Mouse (Mus musculus) embryonic fibroblast, embryonic 13.5 days (primary cell): Measurements from ENCODE around the gene Poc1b. TPM values are rescaled to one million over a fixed set of nuclear protein-coding genes. Genes with fewer than 3 reads are reported as not detected.

Experiments used
- H3K27ac ChIP-seq: 2 replicates; pipeline ENCODE4 v1.5.1; 2012; ENCODE audit warnings: low read length, control low read depth, inconsistent platforms; ENCODE audit not compliant: insufficient read depth
- H3K4me1 ChIP-seq: 2 replicates; pipeline ENCODE4 v1.6.1; 2011; ENCODE audit warnings: low read length; ENCODE audit not compliant: control insufficient read depth, insufficient read depth
- H3K4me3 ChIP-seq: 2 replicates; pipeline ENCODE4 v1.5.1; 2011; ENCODE audit warnings: mild to moderate bottlenecking, control low read depth, low read length; ENCODE audit not compliant: insufficient read depth
- CTCF ChIP-seq: IDR thresholded peaks from 2 replicates; pipeline ENCODE4 v1.5.1; 2011; ENCODE audit warnings: mild to moderate bottlenecking, control low read depth, low read length, moderate library complexity, borderline replicate concordance; ENCODE audit not compliant: insufficient read depth
- POLR2A ChIP-seq: IDR thresholded peaks from 2 replicates; pipeline ENCODE4 v1.6.1; 2011; ENCODE audit warnings: low read depth, mild to moderate bottlenecking, control low read depth, low read length, moderate library complexity
- polyA plus RNA-seq: library from polyadenylated mRNA; stranded (reverse); fragments of >200 nt; gene quantifications from 2 replicates; pipeline ENCODE4 v1.2.4, GENCODE M21; 2011; ENCODE audit warnings: low read depth; ENCODE audit not compliant: missing spikeins, insufficient read length

Poc1b gene
- polyA plus RNA-seq, 1 experiment = 21.9 TPM

DNA sequence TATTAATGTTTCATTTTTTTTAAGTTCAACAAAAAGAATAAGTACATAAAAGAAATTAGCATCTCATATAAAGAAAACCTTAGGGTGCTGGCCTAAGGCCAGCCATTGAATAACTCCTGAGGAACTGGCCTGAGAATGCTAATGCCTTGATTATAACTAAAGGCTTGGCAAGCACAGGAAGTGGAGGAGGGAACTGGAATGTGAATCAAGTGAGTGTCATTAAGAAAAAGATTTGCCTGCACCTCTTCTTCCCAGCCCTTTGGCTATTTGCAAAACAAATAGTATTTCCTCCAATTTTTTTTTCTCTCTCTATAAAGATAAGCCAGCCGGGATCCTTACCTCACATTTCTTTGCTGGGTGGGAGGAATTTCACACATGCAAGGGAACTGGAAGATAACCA is 95.0 kb downstream of the Poc1b start:
- peaks cover 3% of the 10 kb centered on the region for H3K4me1 ChIP-seq
- no peak overlapping the region for H3K27ac ChIP-seq
- TF ChIP-seq CTCF (no peak), POLR2A (no peak)

DNA sequence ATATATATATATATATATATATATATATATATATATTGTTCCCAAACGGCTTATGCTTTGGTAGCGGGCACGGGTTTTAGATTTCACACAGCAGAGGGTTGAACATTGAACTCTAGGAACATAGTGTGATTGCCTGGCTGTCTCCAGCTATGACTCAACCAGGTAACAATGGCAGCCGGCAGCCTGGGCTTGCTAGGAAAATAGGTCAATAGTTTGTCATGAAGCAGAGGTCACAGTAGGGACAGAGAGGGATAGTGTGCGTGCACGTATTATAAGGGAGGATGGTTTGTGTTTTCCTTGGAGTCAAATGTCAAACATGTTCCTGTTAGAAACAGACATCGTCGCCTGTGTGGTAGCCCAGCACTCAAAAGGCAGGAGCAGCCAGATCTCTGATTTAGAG is 95.5 kb downstream of the Poc1b start:
- no peak for TF ChIP-seq POLR2A
- TF ChIP-seq CTCF = no peak
- Histone ChIP-seq H3K4me3 (no peak overlapping the region), H3K4me1 (peaks cover 3% of the 10 kb centered on the region), H3K27ac (peak overlapping the region; percentile 67; the same call in 1 of the 2 replicates)

More for the DNA sequence above, 95.0 kb downstream of the Poc1b start:
- no peak overlapping the region for H3K4me3 ChIP-seq

DNA sequence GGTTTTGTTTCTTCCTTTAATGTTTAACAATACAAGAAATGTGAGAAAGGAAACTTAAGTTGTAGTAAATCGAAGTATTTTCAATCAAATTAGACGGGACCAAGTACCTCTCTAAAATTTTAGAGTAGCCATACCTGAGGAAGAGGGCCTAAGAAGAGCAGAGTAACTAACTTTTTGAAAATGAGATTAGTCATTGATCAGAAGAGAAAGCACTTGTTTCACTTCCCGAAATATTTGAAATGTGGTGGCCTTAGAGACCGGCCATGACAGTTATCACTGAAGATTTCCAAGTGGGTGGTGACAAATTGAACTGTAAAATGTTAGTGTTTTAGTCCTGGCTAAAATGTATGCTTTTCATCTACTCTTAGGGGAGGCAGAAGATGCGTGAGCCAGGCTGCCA is 96.3 kb downstream of the Poc1b start:
- no peak for TF ChIP-seq CTCF
- TF ChIP-seq POLR2A = no peak
- Histone ChIP-seq H3K27ac (no peak overlapping the region), H3K4me1 (peaks cover 3% of the 10 kb centered on the region), H3K4me3 (no peak overlapping the region)

DNA sequence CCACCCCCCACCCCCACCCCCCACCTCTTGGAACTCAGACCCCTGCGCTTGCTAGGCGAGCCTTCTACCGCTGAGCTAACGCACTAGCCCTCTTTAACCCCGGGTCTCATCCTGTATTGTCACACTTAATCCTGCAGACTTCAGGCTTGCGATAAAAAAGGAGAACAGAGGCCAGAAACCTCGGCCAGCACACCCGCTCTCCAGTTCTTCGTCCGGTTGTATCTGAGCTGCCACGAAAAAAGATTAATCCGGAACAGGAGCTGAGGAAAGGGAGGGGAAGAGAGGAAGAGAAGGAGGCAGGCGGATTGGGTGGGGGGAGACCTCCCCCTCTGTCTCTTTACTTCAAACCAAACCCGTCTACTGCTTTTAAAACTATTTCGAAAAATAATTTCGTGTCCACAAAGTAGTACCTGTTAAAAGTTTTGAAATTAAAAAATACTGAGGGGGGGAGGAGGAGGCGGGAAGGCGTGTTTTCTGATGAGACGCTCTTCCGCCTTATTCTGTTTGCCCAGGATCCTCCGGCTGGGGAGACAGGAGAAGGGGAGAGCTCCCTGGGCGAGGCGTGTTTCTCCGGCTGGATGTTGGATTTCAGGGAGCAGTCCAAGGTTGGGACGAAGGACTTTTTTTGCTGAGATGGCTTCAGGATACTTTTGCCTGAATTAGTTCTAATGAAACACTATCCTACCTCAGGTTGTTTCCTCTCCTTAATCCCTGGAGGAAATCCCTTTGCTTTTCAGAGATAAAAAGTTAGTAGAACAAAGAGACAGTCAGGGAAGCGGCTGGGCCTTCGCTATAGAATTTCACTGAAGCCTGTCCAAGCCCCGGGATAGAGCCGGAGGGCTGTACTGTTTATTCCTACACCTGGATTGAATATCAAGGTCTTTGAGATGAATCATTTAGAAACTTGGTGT is 97.0 kb downstream of the Poc1b start:
- Histone ChIP-seq H3K4me1 (peaks cover 3% of the 10 kb centered on the region), H3K4me3 (peak overlapping the region; percentile 7; the same call in 1 of the 2 replicates), H3K27ac (peak overlapping the region; percentile 70)
- TF ChIP-seq CTCF (no peak), POLR2A (peak; percentile 60)

DNA sequence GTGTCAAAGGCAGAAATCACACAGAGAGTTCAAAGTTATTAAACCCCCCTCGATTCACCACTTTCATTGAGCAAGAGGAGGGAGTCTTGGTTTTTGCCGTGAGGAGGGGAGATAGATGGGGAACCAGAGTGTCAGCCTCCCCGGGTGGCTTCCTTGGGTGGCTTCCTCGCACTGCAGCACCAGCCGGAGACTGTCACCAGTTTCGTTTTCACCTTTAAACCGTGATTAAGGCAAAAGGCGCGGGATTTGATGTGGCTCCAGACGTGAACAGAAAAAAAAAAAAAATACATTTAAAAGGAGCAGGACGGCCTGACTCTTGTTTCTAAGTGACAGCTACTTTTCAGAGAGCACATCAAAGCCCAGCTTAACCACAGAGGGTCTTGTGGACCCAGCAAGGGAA is 97.7 kb downstream of the Poc1b start:
- TF ChIP-seq CTCF (no peak), POLR2A (peak; percentile 43)
- 0 out of 2 replicates have a peak overlapping the region, but pooled peaks have one; percentile 14 for H3K4me3 ChIP-seq
- peaks cover 3% of the 10 kb centered on the region for H3K4me1 ChIP-seq
- no peak overlapping the region; the same call in 1 of the 2 replicates for H3K27ac ChIP-seq

DNA sequence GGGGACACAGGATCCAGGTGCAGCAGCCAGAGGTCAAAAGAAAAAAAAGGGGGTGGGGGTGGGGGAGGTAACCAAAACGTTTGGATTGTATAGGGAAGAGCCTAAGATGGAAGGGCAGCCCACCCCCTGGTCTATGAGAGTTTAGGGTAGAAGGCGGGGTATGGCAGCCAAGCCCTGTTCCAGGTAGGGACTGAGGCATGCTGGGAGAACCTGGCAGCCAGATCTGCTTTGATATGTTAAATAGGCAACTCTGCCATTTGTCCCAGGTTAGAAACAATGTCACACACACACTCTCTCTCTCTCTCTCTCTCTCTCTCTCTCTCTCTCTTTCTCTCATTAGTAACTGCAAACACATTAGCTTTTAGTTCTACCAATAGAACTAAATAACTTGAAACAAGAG is 100.3 kb downstream of the Poc1b start:
- Histone ChIP-seq H3K4me1 (peaks cover 5% of the 10 kb centered on the region), H3K27ac (no peak overlapping the region), H3K4me3 (no peak overlapping the region)
- TF ChIP-seq CTCF = no peak
- TF ChIP-seq POLR2A = no peak

DNA sequence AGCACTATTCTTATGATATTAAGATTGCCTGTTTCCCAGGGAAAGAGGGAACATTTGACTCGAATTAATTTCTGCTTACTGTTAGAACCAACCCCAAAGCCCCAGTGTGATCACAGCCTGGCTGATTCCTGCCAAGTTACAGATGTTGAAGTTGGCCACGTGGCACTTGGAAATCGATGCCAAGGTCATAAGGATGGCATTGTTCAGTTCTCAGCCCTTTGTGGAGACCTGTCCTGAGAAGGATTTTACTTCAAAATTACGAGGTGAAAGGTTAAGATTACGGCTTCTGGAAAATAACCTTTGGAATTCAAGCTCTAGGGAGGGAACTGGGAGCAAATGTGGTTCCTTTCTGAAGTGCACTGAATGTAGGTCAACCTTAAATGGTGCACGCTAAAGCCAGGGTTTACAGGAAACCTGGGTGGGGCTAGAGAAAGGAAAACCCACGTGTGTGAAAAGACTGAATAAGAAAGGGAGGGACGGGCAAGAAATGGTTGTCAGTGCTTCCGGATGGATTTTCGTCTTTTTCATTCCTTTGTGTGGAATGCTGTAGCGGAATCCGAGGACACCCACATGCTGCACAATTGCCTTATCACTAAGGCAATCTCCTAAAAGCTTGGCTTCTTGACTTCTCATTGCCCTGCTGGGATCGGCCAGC is 102.4 kb downstream of the Poc1b start:
- TF ChIP-seq CTCF (no peak), POLR2A (no peak)
- Histone ChIP-seq H3K27ac (no peak overlapping the region), H3K4me1 (peaks cover 2% of the 10 kb centered on the region), H3K4me3 (no peak overlapping the region)

DNA sequence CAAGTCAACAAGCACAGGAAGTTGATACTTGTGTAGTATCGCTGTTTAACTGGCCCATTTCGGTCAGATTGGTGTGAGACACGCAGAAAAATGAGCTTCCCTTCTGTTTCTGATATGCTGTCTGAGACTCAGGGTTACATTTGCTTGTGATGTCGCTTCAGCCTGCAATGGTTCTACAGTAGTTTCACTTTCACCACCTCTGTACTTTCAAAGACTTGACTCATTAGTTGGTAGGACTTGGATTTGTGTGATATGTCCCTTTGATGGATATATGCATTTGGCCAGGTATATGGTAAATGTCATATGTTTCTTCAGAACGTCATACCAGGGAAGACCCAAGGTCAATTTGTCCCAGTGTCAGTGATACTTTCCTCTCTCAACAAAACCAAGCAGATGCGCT is 104.2 kb downstream of the Poc1b start:
- TF ChIP-seq CTCF (no peak), POLR2A (no peak)
- Histone ChIP-seq H3K4me3 (no peak overlapping the region), H3K4me1 (peaks cover 2% of the 10 kb centered on the region; the same call in 1 of the 2 replicates), H3K27ac (no peak overlapping the region)

DNA sequence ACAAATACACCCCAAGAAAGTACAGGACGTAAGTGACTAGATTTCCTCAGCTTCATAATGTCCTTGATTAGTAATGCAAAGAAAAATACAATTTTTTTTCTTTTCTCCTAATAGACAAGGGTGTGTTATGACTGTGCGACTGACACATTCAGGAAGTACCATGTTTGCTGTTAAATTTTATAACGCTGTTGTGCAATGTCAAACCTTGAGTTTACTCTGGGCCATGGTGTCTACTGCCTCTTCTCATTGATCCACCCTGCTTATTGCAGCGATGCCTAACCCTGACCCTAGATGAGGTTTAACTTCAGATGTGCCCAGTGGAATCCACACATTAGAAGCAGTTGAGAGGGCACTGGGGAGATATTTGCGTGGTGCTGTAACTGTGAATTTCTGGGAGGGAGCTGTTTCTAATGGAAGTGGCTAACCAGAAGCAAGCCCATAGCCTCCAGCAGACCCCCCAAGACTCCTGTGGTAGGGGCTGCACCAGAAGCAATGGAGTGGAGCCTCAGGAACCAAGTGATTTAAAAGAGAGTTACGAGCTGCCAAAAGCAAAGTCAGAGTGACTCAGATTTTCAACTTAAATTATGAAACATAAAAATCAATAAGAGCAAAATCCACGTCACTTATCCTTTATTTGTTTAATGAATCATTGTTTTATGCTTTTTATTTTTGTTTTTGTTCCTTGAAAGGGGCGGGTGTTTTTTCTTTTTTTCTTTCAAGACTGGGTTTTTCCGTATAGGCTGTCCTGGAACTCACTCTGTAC is 104.8 kb downstream of the Poc1b start:
- H3K4me1 ChIP-seq = peaks cover 2% of the 10 kb centered on the region; the same call in 1 of the 2 replicates
- no peak overlapping the region for H3K4me3 ChIP-seq
- H3K27ac ChIP-seq = no peak overlapping the region
- TF ChIP-seq POLR2A (no peak), CTCF (no peak)
